Mouse (Mus musculus): ENCODE data around the gene Srl. TPM values are rescaled to one million over a fixed set of nuclear protein-coding genes. Genes with fewer than 3 reads are reported as not detected.
A peak's percentile ranks its signal among the peaks of the same experiment; 100 is the strongest.
"Not testable (repeated sequence)": the region's sequence is repeated elsewhere in the genome, so short reads cannot be mapped to it uniquely, and the experiment has no call there.

The Srl gene
- polyA plus RNA-seq, 1 experiment from 2014 or later = 4.4 TPM

- H3K4me2 ChIP-seq (ENCODE audit: low read depth, low read length) = no peak overlapping the region
- 53% methylated on average over 3 of the region's 3 CpGs for WGBS (ENCODE audit: insufficient replicate concordance)
- ATAC-seq (ENCODE audit: low read depth) = no peak
Measured at GRCm38 (mm10) chr16:4496470-4496869, 45.1 kb downstream of the Srl start.

GRCm38 (mm10) chr16:4495861-4496260, 45.8 kb downstream of the Srl start:
- H3K9ac ChIP-seq (ENCODE audit: low read depth, low read length) = no peak overlapping the region
- H3K36me3 ChIP-seq (ENCODE audit: control insufficient read depth, insufficient read depth) = no peaks in the 10 kb centered on the region
- no peaks in the 10 kb centered on the region for H3K9me3 ChIP-seq (replicated peaks; ENCODE audit: control insufficient read depth, low read length)
- ATAC-seq (ENCODE audit: low read depth) = no peak
- H3K4me3 ChIP-seq (ENCODE audit: low read depth, low read length) = no peak overlapping the region
- H3K4me2 ChIP-seq (ENCODE audit: low read depth, low read length) = no peak overlapping the region
- WGBS (ENCODE audit: insufficient replicate concordance) = 75% methylated on average over 5 of the region's 5 CpGs
- no peak overlapping the region for H3K27ac ChIP-seq (ENCODE audit: low read length)
- no peaks in the 10 kb centered on the region for H3K4me1 ChIP-seq (ENCODE audit: control insufficient read depth, low read depth, low read length)
- H3K27me3 ChIP-seq (ENCODE audit: control insufficient read depth, insufficient read depth, low read depth, low read length) = no peaks in the 10 kb centered on the region

More at GRCm38 (mm10) chr16:4496470-4496869, 45.1 kb downstream of the Srl start:
- Histone ChIP-seq H3K4me3 (ENCODE audit: low read depth, low read length) (no peak overlapping the region), H3K36me3 (ENCODE audit: control insufficient read depth, insufficient read depth) (no peaks in the 10 kb centered on the region), H3K4me1 (ENCODE audit: control insufficient read depth, low read depth, low read length) (no peaks in the 10 kb centered on the region), H3K27me3 (ENCODE audit: control insufficient read depth, insufficient read depth, low read depth, low read length) (no peaks in the 10 kb centered on the region), H3K27ac (ENCODE audit: low read length) (no peak overlapping the region), H3K9me3 (replicated peaks; ENCODE audit: control insufficient read depth, low read length) (no peaks in the 10 kb centered on the region), H3K9ac (ENCODE audit: low read depth, low read length) (no peak overlapping the region)

- Histone ChIP-seq H3K27ac (ENCODE audit: low read length) (no peak overlapping the region), H3K27me3 (ENCODE audit: control insufficient read depth, insufficient read depth, low read depth, low read length) (no peaks in the 10 kb centered on the region), H3K9ac (ENCODE audit: low read depth, low read length) (no peak overlapping the region), H3K4me1 (ENCODE audit: control insufficient read depth, low read depth, low read length) (no peaks in the 10 kb centered on the region), H3K36me3 (ENCODE audit: control insufficient read depth, insufficient read depth) (no peaks in the 10 kb centered on the region), H3K4me2 (ENCODE audit: low read depth, low read length) (no peak overlapping the region), H3K9me3 (replicated peaks; ENCODE audit: control insufficient read depth, low read length) (no peaks in the 10 kb centered on the region), H3K4me3 (ENCODE audit: low read depth, low read length) (no peak overlapping the region)
- WGBS (ENCODE audit: insufficient replicate concordance) = 37% methylated on average over 2 of the region's 2 CpGs
- no peak for ATAC-seq (ENCODE audit: low read depth)
Measured at GRCm38 (mm10) chr16:4492777-4493563, 48.6 kb downstream of the Srl start.

GRCm38 (mm10) chr16:4489114-4489624, 52.4 kb downstream of the Srl start:
- Histone ChIP-seq H3K4me3 (ENCODE audit: low read depth, low read length) (no peak overlapping the region), H3K9ac (ENCODE audit: low read depth, low read length) (no peak overlapping the region), H3K27ac (ENCODE audit: low read length) (no peak overlapping the region), H3K9me3 (replicated peaks; ENCODE audit: control insufficient read depth, low read length) (no peaks in the 10 kb centered on the region), H3K36me3 (ENCODE audit: control insufficient read depth, insufficient read depth) (no peaks in the 10 kb centered on the region), H3K4me2 (ENCODE audit: low read depth, low read length) (no peak overlapping the region), H3K4me1 (ENCODE audit: control insufficient read depth, low read depth, low read length) (no peaks in the 10 kb centered on the region), H3K27me3 (ENCODE audit: control insufficient read depth, insufficient read depth, low read depth, low read length) (no peaks in the 10 kb centered on the region)
- WGBS (ENCODE audit: insufficient replicate concordance) = 56% methylated on average over 11 of the region's 11 CpGs
- ATAC-seq (ENCODE audit: low read depth) = peak; percentile 32; the same call in 1 of the 2 replicates

- Histone ChIP-seq H3K27me3 (ENCODE audit: control insufficient read depth, insufficient read depth, low read depth, low read length) (no peaks in the 10 kb centered on the region), H3K9me3 (replicated peaks; ENCODE audit: control insufficient read depth, low read length) (no peaks in the 10 kb centered on the region), H3K27ac (ENCODE audit: low read length) (no peak overlapping the region), H3K4me2 (ENCODE audit: low read depth, low read length) (no peak overlapping the region), H3K4me3 (ENCODE audit: low read depth, low read length) (no peak overlapping the region), H3K9ac (ENCODE audit: low read depth, low read length) (no peak overlapping the region), H3K36me3 (ENCODE audit: control insufficient read depth, insufficient read depth) (no peaks in the 10 kb centered on the region), H3K4me1 (ENCODE audit: control insufficient read depth, low read depth, low read length) (no peaks in the 10 kb centered on the region; the same call in 1 of the 2 replicates)
- ATAC-seq (ENCODE audit: low read depth) = no peak
- WGBS (ENCODE audit: insufficient replicate concordance) = 67% methylated on average over 5 of the region's 5 CpGs
Measured at GRCm38 (mm10) chr16:4480616-4481265, 60.9 kb downstream of the Srl start.

- Histone ChIP-seq H3K4me1 (ENCODE audit: control insufficient read depth, low read depth, low read length) (peaks cover 9% of the 10 kb centered on the region), H3K27me3 (ENCODE audit: control insufficient read depth, insufficient read depth, low read depth, low read length) (no peaks in the 10 kb centered on the region), H3K27ac (ENCODE audit: low read length) (no peak overlapping the region), H3K9me3 (replicated peaks; ENCODE audit: control insufficient read depth, low read length) (no peaks in the 10 kb centered on the region), H3K4me3 (ENCODE audit: low read depth, low read length) (no peak overlapping the region), H3K36me3 (ENCODE audit: control insufficient read depth, insufficient read depth) (no peaks in the 10 kb centered on the region), H3K9ac (ENCODE audit: low read depth, low read length) (no peak overlapping the region), H3K4me2 (ENCODE audit: low read depth, low read length) (no peak overlapping the region)
- WGBS (ENCODE audit: insufficient replicate concordance) = 62% methylated on average over 10 of the region's 10 CpGs
- no peak for ATAC-seq (ENCODE audit: low read depth)
Measured at GRCm38 (mm10) chr16:4477591-4478215, 63.9 kb downstream of the Srl start.

- Histone ChIP-seq H3K36me3 (ENCODE audit: control insufficient read depth, insufficient read depth) (no peaks in the 10 kb centered on the region), H3K4me2 (ENCODE audit: low read depth, low read length) (peak overlapping the region; percentile 81), H3K27ac (ENCODE audit: low read length) (peak overlapping the region; percentile 31), H3K4me3 (ENCODE audit: low read depth, low read length) (peak overlapping the region; percentile 64), H3K9ac (ENCODE audit: low read depth, low read length) (peak overlapping the region; percentile 64), H3K4me1 (ENCODE audit: control insufficient read depth, low read depth, low read length) (peaks cover 9% of the 10 kb centered on the region), H3K9me3 (replicated peaks; ENCODE audit: control insufficient read depth, low read length) (no peaks in the 10 kb centered on the region), H3K27me3 (ENCODE audit: control insufficient read depth, insufficient read depth, low read depth, low read length) (no peaks in the 10 kb centered on the region)
- WGBS (ENCODE audit: insufficient replicate concordance) = 9% methylated on average over 42 of the region's 42 CpGs
- peak; percentile 90 for ATAC-seq (ENCODE audit: low read depth)
Measured at GRCm38 (mm10) chr16:4474882-4475803, 66.5 kb downstream of the Srl start.

- not testable (repeated sequence) for H3K27me3 ChIP-seq (ENCODE audit: control insufficient read depth, insufficient read depth, low read depth, low read length); H3K9me3 ChIP-seq (replicated peaks; ENCODE audit: control insufficient read depth, low read length); H3K36me3 ChIP-seq (ENCODE audit: control insufficient read depth, insufficient read depth); ATAC-seq (ENCODE audit: low read depth); H3K4me1 ChIP-seq (ENCODE audit: control insufficient read depth, low read depth, low read length)
- Histone ChIP-seq H3K4me2 (ENCODE audit: low read depth, low read length) (peak overlapping the region; percentile 81), H3K4me3 (ENCODE audit: low read depth, low read length) (peak overlapping the region; percentile 64), H3K9ac (ENCODE audit: low read depth, low read length) (peak overlapping the region; percentile 64), H3K27ac (ENCODE audit: low read length) (peak overlapping the region; percentile 31)
- 50% methylated on average over 10 of the region's 10 CpGs for WGBS (ENCODE audit: insufficient replicate concordance)
Measured at GRCm38 (mm10) chr16:4474040-4474881, 67.4 kb downstream of the Srl start.

All from liver, embryonic 16.5 days (tissue).